Mouse (Mus musculus): ENCODE data around the gene Cfap65. TPM values are rescaled to one million over a fixed set of nuclear protein-coding genes. Genes with fewer than 3 reads are reported as not detected.
A peak's percentile ranks its signal among the peaks of the same experiment; 100 is the strongest.

Cfap65 gene
- polyA plus RNA-seq (2012; ENCODE audit: insufficient read depth, insufficient read length, missing spikeins), result not detected in 2 replicates

- Histone ChIP-seq H3K4me3 (ENCODE audit: insufficient read depth, low read length) (no peak within 1 kb of the TSS), H3K4me1 (ENCODE audit: control insufficient read depth, insufficient read depth, low read length) (no peaks in the 10 kb centered on the region), H3K27ac (ENCODE audit: insufficient read depth, low read depth, low read length) (no peak within 1 kb of the TSS)
- TF ChIP-seq CTCF (IDR thresholded peaks at IDR 0.05; ENCODE audit: low read depth, low read length) (no peak), POLR2A (IDR thresholded peaks at IDR 0.05; ENCODE audit: borderline replicate concordance, low read depth, low read length) (no peak)
Observed at GRCm38 (mm10) chr1:74935402-74935801, at the start of gene Cfap65. Gene Cfap65, minus strand, starts transcription at chr1:74935599.

GRCm38 (mm10) chr1:74977001-74977400 lies 41.6 kb upstream of the Cfap65 start:
- no peak overlapping the region for H3K27ac ChIP-seq (ENCODE audit: insufficient read depth, low read depth, low read length)
- no peak overlapping the region for H3K4me3 ChIP-seq (ENCODE audit: insufficient read depth, low read length)
- no peaks in the 10 kb centered on the region for H3K4me1 ChIP-seq (ENCODE audit: control insufficient read depth, insufficient read depth, low read length)
- TF ChIP-seq POLR2A (IDR thresholded peaks at IDR 0.05; ENCODE audit: borderline replicate concordance, low read depth, low read length) (no peak), CTCF (IDR thresholded peaks at IDR 0.05; ENCODE audit: low read depth, low read length) (no peak)

GRCm38 (mm10) chr1:74975936-74976335 lies 40.5 kb upstream of the Cfap65 start:
- H3K4me3 ChIP-seq (ENCODE audit: insufficient read depth, low read length), result no peak overlapping the region
- no peak for TF ChIP-seq POLR2A (IDR thresholded peaks at IDR 0.05; ENCODE audit: borderline replicate concordance, low read depth, low read length)
- TF ChIP-seq CTCF (IDR thresholded peaks at IDR 0.05; ENCODE audit: low read depth, low read length), result no peak
- H3K4me1 ChIP-seq (ENCODE audit: control insufficient read depth, insufficient read depth, low read length), result no peaks in the 10 kb centered on the region
- H3K27ac ChIP-seq (ENCODE audit: insufficient read depth, low read depth, low read length), result no peak overlapping the region

GRCm38 (mm10) chr1:74973590-74973989 lies 38.2 kb upstream of the Cfap65 start:
- Histone ChIP-seq H3K4me1 (ENCODE audit: control insufficient read depth, insufficient read depth, low read length) (no peaks in the 10 kb centered on the region), H3K27ac (ENCODE audit: insufficient read depth, low read depth, low read length) (no peak overlapping the region), H3K4me3 (ENCODE audit: insufficient read depth, low read length) (no peak overlapping the region)
- TF ChIP-seq POLR2A (IDR thresholded peaks at IDR 0.05; ENCODE audit: borderline replicate concordance, low read depth, low read length), result no peak
- no peak for TF ChIP-seq CTCF (IDR thresholded peaks at IDR 0.05; ENCODE audit: low read depth, low read length)

- no peak for TF ChIP-seq CTCF (IDR thresholded peaks at IDR 0.05; ENCODE audit: low read depth, low read length)
- TF ChIP-seq POLR2A (IDR thresholded peaks at IDR 0.05; ENCODE audit: borderline replicate concordance, low read depth, low read length), result no peak
- no peaks in the 10 kb centered on the region for H3K4me1 ChIP-seq (ENCODE audit: control insufficient read depth, insufficient read depth, low read length)
- no peak overlapping the region for H3K4me3 ChIP-seq (ENCODE audit: insufficient read depth, low read length)
- H3K27ac ChIP-seq (ENCODE audit: insufficient read depth, low read depth, low read length), result no peak overlapping the region
Observed at GRCm38 (mm10) chr1:74971353-74972050, 36.1 kb upstream of the Cfap65 start.

- TF ChIP-seq CTCF (IDR thresholded peaks at IDR 0.05; ENCODE audit: low read depth, low read length) (no peak), POLR2A (IDR thresholded peaks at IDR 0.05; ENCODE audit: borderline replicate concordance, low read depth, low read length) (no peak)
- Histone ChIP-seq H3K27ac (ENCODE audit: insufficient read depth, low read depth, low read length) (no peak overlapping the region), H3K4me1 (ENCODE audit: control insufficient read depth, insufficient read depth, low read length) (no peaks in the 10 kb centered on the region), H3K4me3 (ENCODE audit: insufficient read depth, low read length) (no peak overlapping the region)
Observed at GRCm38 (mm10) chr1:74967962-74968580, 32.7 kb upstream of the Cfap65 start.

GRCm38 (mm10) chr1:74964494-74965215 lies 29.3 kb upstream of the Cfap65 start:
- TF ChIP-seq POLR2A (IDR thresholded peaks at IDR 0.05; ENCODE audit: borderline replicate concordance, low read depth, low read length) (no peak), CTCF (IDR thresholded peaks at IDR 0.05; ENCODE audit: low read depth, low read length) (peak; percentile 49)
- Histone ChIP-seq H3K27ac (ENCODE audit: insufficient read depth, low read depth, low read length) (no peak overlapping the region), H3K4me3 (ENCODE audit: insufficient read depth, low read length) (no peak overlapping the region), H3K4me1 (ENCODE audit: control insufficient read depth, insufficient read depth, low read length) (no peaks in the 10 kb centered on the region)

GRCm38 (mm10) chr1:74962853-74963227 lies 27.4 kb upstream of the Cfap65 start:
- H3K4me1 ChIP-seq (ENCODE audit: control insufficient read depth, insufficient read depth, low read length), result no peaks in the 10 kb centered on the region
- H3K27ac ChIP-seq (ENCODE audit: insufficient read depth, low read depth, low read length), result no peak overlapping the region
- TF ChIP-seq POLR2A (IDR thresholded peaks at IDR 0.05; ENCODE audit: borderline replicate concordance, low read depth, low read length) (no peak), CTCF (IDR thresholded peaks at IDR 0.05; ENCODE audit: low read depth, low read length) (no peak)
- no peak overlapping the region for H3K4me3 ChIP-seq (ENCODE audit: insufficient read depth, low read length)

GRCm38 (mm10) chr1:74962126-74962852 lies 26.9 kb upstream of the Cfap65 start:
- no peak overlapping the region for H3K4me3 ChIP-seq (ENCODE audit: insufficient read depth, low read length)
- H3K27ac ChIP-seq (ENCODE audit: insufficient read depth, low read depth, low read length), result no peak overlapping the region
- no peaks in the 10 kb centered on the region for H3K4me1 ChIP-seq (ENCODE audit: control insufficient read depth, insufficient read depth, low read length)
- no peak for TF ChIP-seq POLR2A (IDR thresholded peaks at IDR 0.05; ENCODE audit: borderline replicate concordance, low read depth, low read length)
- TF ChIP-seq CTCF (IDR thresholded peaks at IDR 0.05; ENCODE audit: low read depth, low read length), result no peak

All from bone marrow macrophage, adult 2 months (primary cell).